Mouse (Mus musculus): ENCODE results near the gene Fam155a.

The Fam155a gene

GRCm38 (mm10) chr8:9204345-9205067 lies 566.5 kb downstream of the Fam155a start:
- in situ Hi-C loops (cut with MboI; ENCODE audit: unreplicated experiment in 2 of 2) = no loop called here

- in situ Hi-C loops (cut with MboI; ENCODE audit: unreplicated experiment in 2 of 2) = no loop called here
These were observed 570.9 kb downstream of the Fam155a start for GRCm38 (mm10) chr8:9200099-9200498.

- in situ Hi-C loops (cut with MboI; ENCODE audit: unreplicated experiment in 2 of 2) = no loop called here
These were observed 579.3 kb downstream of the Fam155a start for GRCm38 (mm10) chr8:9191682-9192081.

GRCm38 (mm10) chr8:9188616-9189015 lies 582.3 kb downstream of the Fam155a start:
- in situ Hi-C loops (cut with MboI; ENCODE audit: unreplicated experiment in 2 of 2) = no loop called here

DNA sequence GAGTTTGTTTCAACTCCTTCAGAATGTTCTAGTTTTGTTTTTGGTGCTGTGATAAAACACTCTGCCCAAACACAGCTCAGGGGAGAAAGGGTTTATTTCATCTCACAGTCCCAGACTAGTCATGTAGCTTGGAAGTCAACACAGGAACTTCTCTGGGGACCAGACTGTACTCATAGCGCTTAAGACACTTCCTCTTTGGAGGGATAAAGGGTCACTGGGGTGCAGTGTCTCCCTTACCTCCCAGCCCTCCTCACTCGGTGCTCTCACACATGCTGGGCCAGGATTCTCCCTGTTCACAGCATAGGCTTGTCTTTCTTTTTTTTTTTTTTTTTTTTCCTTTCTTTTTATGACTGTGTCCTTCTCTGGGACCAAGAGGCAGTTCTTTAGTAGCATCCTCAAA lies 585.8 kb downstream of the Fam155a start:
- in situ Hi-C loops (cut with MboI; ENCODE audit: unreplicated experiment in 2 of 2) = no loop called here

DNA sequence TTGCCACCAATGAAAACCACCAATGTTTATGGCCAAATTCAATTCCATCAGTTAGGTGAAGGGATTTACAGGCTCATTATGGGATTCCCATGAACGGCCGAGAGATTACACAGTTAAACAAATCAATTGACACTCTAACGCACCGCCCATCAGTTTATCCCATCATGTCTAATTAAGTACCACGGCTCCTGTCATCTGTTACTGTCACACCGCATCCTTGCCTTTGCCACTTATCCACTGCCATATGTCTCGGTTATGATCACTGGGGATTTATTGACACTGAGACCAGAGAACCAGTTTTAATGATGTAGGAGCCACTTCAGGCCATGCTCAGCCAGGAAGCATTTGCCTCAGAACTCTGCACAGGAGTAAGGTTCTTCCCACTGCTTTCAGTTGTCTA lies 588.5 kb downstream of the Fam155a start:
- in situ Hi-C loops (cut with MboI; ENCODE audit: unreplicated experiment in 2 of 2) = no loop called here

- in situ Hi-C loops (cut with MboI; ENCODE audit: unreplicated experiment in 2 of 2) = no loop called here
These were observed 590.2 kb downstream of the Fam155a start for GRCm38 (mm10) chr8:9180686-9181315.

DNA sequence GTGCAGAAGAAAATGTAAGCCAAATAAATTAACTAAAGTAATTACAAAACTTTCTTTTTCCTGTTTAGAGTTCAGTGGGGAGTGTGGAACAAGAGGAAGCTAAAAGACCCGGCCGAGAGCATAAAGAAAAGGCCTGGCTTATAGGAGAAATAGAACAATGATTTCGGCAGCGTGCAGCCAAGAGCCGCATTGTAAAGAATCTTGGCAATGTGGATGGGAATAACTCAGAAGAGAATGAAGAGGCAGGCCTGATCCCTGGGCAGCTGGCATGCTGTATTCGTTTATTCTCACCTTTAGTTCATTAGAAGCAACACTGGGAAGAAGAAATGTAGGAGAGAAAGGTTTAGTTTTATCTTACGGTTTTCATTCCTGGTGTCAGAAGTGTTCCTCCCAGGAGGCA lies 594.0 kb downstream of the Fam155a start:
- in situ Hi-C loops (cut with MboI; ENCODE audit: unreplicated experiment in 2 of 2) = no loop called here

DNA sequence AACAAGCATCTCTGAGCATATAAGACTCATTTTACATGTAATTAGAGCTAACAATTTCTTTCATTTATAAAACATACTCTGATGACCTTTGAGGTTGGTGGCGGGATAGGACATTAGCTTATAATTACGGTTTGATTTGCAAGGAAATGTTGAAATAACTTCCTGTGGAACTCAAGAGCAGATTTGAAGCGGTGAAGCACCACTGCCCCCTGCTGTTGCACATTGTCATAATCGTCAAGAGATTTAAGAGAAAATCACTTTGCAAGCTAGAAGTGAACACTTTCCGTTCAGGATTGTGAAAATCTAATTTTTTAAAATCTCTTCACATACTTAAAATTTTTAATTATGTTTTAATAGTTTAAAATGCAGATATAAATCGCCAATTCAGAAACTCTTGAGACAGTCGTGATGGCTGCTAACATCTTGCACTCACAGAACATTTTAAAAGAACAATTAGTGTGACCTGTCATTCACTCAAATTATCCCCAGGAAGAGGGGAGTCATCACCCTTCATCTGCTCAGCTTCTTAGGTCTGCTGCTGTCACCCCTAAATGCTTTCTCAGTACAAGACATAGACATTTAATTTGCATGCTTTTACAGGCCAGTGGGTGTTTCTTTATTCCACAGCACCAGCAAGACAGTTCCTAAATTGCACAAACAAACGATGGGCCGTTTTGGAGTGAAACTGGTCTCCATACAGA lies 595.9 kb downstream of the Fam155a start:
- in situ Hi-C loops (cut with MboI; ENCODE audit: unreplicated experiment in 2 of 2) = no loop called here

- in situ Hi-C loops (cut with MboI; ENCODE audit: unreplicated experiment in 2 of 2) = no loop called here
These were observed 599.1 kb downstream of the Fam155a start for GRCm38 (mm10) chr8:9171848-9172247.

DNA sequence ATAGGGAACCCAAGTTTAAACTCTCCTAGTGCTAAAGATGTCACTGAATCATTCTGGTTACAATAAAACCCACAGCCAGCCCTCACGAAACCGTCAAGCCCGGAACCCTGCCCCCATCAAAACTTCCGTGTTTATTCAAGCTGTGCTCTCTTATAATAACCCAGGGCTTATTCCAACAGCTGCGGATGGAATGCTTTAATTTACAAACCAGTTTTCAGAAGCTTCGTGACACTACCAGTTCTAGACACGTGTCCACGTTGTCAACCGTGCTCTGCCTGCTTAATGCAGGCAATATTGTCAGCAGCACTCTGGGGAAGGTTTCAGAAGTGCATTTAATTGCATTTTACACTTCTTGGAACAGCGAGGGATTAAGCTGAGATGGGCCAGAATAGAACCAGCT lies 603.0 kb downstream of the Fam155a start:
- in situ Hi-C loops (cut with MboI; ENCODE audit: unreplicated experiment in 2 of 2) = no loop called here

GRCm38 (mm10) chr8:9161606-9162005 lies 609.4 kb downstream of the Fam155a start:
- in situ Hi-C loops (cut with MboI; ENCODE audit: unreplicated experiment in 2 of 2) = no loop called here

DNA sequence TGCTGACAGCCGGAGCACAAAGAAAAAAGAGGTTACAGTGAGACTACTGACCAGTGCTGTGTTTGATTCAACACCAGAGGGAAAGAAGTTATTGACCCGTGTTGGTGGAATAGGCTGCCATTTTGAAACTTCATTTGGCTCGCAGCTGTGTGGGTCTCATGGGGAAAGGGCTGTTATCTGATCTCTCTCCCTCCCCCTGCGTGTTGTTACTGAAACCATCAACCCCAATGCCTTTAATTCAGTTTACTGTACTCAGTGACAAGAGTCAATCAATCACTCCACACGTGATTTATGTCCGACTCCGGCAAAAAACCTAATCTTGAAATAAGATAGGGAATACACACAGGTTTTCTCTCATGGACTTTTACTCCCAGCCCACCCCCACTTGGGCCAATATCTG lies 611.6 kb downstream of the Fam155a start:
- in situ Hi-C loops (cut with MboI; ENCODE audit: unreplicated experiment in 2 of 2) = no loop called here

- in situ Hi-C loops (cut with MboI; ENCODE audit: unreplicated experiment in 2 of 2) = no loop called here
These were observed 612.3 kb downstream of the Fam155a start for GRCm38 (mm10) chr8:9158652-9159051.

DNA sequence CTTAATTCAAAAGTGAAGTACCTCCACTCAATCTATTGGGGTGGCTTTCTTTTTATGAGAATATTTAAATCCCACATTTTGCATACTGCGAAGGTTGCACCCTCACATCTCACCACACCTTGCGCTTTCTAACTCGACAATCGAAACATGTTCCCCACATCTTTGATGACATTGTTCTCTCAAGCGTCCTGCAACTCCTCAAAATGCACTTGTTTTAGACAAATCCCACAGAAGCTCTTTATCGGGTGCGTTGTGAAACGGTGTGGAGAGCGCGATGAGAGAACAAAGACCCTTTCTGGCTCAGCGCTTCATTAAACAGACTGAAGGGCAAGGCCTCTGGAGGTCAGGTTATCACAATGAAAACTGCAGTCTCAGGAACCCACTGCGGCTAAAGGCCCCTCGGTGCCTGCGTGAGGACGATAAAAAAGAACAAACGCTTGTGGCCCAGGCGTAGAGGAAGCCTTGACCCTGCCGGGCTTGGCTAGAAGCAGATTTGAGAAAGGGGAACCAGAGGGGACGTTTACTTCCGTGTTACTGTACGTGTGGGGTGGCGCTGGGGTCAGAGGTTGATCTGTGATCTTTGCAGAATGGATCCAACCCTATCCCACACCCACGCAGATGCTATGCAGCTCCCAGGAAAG lies 613.7 kb downstream of the Fam155a start:
- in situ Hi-C loops (cut with MboI; ENCODE audit: unreplicated experiment in 2 of 2) = no loop called here
